Mouse (Mus musculus): Measurements from ENCODE around the gene Wfikkn2.

- TF ChIP-seq POLR2A (IDR thresholded peaks at IDR 0.05; ENCODE audit: borderline replicate concordance, low read depth, low read length), result no peak
- no peak for TF ChIP-seq CTCF (IDR thresholded peaks at IDR 0.05; ENCODE audit: low read depth, low read length)
These were observed 42.7 kb downstream of the Wfikkn2 start for GRCm38 (mm10) chr11:94203066-94203465.

Measured in bone marrow macrophage, adult 2 months (primary cell).